Mouse (Mus musculus): ENCODE results near the gene Lhpp.

Lhpp gene

DNA sequence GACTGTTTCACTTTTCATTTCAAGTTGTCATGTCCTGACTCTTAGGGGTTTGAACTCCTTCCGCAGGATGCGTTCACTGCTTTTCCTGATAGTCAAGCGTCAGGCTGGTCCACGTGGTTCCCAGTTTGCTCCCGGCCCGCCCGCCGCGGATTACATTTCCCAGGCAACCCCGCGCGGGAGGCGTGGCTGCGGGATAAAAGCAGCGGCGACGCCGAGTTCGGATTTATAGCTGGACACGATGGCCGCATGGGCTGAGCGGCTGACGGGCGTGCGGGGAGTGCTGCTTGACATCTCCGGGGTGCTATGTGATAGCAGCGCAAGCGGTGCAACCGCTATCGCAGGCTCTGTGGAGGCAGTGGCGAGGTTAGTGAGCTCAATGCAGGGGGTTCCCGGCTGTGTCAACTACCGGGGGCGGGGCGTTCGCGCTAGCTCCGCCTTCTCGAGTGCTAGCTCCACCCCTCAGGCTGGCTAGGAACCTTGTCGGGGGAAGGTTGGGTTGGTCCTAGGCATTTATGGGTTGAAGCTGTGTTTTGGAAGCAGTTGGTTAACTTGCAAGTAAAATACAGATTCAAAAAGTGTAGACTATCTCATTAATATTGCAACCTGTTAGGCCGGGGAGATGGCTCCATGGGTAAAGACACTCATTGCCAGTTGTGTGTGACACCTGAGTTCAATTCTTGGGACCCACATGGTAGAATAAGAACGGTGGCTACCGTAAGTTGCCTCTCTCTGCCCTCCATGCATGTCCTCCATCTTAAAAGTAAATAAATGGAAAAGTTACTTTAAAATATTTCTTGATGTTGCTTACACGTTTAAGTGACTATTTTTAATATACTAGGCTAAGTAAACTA, at the start of gene Lhpp:
Gene Lhpp (plus strand): TSS at position 171 of the 851 bp plus-strand sequence.
- DNase-seq (ENCODE audit: low spot score), result peak; percentile 43

DNA sequence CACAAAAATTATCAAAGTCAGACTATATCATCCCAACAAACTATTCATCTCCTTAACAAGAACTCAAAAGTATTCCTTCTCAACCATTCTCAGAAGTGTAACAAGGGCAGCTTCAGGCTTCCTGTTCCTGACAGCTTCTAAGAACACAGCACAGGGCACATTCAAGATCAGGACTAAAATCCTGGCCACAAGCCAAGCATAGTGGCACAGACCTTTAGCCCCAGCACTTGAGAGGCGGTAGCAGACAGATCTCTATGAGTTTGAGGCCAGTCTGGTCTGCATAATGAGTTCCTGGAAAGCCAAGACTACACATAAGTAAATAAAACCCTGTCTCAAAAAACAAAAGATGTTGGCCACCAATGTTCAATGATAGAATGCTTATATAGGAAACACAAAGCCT, 44.6 kb upstream of the Lhpp start:
- DNase-seq (ENCODE audit: low spot score), result no peak

DNA sequence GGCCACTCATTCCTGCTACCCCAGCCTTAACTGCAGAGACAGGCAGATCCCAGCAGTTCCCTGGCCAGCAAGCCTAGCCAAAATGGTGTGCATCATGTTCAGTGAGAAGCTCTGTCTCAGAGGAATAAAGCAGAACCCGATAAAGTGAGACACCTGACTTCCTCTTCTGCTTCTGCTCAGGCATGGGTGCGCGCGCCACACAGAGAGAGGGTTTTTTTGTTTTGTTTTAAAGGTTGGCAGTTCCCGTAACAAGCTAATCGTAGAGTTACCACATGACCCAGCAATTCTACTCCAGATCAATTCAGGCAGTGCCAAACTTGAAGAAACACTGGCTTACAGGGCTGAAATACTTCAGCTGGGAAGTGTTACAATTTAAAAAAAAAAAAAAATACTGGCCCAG, 41.6 kb upstream of the Lhpp start:
- no peak for DNase-seq (ENCODE audit: low spot score)

DNA sequence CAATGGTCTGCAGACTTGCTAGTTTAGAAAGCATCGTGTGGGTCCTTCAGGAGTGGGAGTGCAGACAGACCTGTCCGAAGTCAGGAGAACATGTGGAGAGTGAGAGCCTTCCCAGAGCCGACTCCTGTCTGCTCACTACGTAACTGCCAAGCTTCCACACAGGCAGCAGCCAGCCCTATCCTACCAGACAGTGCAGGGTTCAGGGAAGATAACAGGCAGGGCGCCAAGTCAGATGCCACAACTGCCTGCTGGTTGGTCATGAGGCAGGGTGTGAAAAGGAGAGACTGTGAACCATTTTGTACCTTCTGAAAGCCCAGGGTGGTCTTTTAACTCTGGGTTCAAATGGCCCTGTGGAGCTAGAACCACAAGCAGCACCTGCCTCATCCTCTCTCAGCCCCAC, 40.4 kb upstream of the Lhpp start:
- no peak for DNase-seq (ENCODE audit: low spot score)

DNA sequence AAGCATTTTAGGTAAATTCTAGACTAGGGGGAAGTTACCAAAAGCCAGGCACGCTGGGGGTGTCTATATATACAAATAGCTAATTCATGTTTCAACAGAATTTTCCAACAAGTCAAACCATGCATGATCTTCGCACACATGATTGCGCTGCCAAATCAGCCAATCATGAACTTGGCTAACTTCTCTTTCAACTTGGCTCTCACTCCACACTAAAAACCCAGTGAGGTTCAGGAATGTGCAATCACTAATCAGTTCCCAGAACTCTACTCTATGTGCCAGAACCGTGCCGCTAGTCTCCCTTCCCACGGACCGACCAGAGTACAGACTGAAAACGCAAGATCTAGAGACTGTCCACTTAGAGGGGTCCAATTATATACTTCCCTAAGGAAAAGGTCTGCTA, 39.0 kb upstream of the Lhpp start:
- DNase-seq (ENCODE audit: low spot score), result no peak

DNA sequence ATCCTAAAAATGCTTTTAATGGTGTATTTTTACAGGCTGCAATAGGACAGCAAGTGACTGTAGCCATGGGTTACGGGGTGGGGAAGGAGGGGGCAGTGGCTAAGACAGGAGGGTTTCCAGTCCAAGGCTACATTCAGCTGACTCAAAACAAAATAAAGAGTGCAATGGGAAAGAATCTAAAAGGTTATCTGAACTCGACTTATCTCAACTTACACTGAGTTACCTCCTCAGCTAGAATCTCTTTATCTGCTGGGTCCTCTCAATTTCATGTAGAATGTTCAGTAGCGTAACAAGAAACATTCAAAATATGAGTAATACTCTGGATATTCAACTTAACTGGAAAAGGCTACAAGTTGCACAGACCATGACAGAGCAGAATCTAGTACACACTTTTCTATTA, 37.7 kb upstream of the Lhpp start:
- DNase-seq (ENCODE audit: low spot score), result no peak

DNA sequence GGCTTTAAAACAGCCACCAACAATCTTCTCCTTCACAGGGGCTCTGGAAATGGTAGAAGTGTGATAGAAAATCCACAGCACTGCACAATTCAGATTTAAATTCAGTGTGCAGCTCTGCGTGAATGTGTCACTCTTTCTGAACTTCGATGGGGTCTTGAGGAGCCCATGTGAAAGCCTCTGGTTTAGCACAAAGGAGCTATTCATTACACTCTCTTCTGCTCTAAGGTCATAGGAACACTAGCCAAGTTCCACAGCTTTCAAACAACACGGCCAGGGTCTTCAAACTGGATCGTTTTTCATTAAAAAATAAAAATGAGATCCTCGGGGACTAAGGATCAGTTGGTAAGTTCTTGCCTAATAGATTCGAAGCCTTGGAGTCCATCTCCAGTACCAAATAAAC, 37.2 kb upstream of the Lhpp start:
- no peak for DNase-seq (ENCODE audit: low spot score)

DNA sequence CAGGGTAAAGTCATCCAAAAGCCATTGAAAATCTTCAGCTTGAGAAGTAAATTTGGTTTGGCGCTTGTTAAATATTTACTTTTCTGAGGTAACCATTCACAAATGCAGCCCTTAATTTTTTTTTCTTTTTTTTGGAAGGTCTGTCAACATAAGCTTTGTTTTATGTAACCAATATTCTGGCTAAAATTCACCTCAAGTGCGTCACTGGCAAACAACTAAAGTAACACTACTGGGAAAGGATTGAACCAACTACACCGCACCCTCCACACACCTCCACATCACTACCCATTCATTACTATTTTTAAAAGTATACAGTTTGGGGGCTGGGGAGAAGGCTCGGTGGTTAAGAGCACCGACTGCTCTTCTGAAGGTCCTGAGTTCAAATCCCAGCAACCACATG, 35.8 kb upstream of the Lhpp start:
- no peak for DNase-seq (ENCODE audit: low spot score)

DNA sequence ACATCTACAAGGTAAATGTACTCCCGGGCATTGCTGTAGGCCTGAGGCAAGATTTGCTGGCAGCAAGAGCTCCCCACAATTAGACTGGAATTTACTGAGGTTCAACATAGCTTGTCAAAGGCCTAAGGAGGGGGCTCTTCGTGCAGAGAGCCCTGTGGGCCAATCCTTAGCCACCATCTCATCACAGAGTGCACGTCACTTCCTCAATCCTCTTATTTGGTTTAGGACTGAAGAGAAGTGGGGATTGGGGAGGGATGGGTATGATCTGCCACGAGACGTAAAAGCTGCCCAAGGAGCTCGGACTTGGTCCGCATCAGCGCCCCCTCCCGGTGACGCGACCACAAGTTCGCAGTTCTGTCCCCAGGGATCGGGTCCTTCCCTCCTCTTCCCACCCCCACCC, 34.8 kb upstream of the Lhpp start:
- peak; percentile 58 for DNase-seq (ENCODE audit: low spot score)

DNA sequence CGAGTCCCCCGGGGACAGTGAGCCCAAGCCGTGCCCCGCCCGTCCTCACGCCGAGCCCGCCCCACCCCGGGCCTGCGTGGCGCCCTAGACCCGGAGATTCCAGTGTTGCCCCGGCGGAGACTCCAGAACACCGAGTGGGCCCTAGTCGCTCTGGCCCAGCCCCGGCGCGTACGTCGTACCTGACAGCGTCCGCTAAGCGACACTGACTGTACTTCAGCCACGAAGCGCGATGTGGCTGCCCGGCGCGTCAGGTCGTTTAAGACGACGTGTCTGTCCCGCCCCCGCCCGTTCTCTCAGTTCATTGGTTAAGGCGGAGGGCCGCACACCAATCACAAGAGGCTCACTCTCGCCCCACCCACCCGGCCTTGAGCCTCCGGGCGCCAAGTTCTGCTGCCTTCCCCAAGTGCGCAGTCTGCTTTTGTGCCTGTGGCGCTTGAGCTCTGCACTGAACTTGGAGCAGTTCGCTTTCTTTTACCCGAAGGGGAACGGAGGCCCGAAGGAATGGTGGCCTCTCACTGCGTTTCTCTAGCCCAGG, 34.3 kb upstream of the Lhpp start, which contains the start of gene Oat:
Gene Oat (minus strand): TSS at position 283 of the 535 bp plus-strand sequence.
- DNase-seq (ENCODE audit: low spot score), result peak; percentile 90

DNA sequence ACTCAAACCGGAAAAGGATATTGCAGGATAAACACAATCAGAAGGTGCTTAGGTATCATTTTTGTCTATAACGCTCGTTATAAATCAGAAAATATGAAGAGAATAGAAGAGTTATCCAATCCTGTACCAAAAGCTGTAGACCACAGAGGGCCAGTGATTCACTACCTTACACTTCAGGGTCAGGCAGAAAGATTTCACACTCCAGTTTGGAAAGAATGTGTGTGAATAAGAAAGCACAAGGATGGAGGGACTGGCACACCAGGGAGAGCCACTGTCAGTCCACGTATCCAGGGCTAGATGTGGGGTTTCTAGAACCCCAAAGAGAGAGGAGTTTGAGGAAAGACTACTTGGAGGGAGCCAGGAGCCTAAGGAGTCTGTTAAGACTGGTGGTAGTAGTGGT, 33.5 kb upstream of the Lhpp start:
- no peak for DNase-seq (ENCODE audit: low spot score)

DNA sequence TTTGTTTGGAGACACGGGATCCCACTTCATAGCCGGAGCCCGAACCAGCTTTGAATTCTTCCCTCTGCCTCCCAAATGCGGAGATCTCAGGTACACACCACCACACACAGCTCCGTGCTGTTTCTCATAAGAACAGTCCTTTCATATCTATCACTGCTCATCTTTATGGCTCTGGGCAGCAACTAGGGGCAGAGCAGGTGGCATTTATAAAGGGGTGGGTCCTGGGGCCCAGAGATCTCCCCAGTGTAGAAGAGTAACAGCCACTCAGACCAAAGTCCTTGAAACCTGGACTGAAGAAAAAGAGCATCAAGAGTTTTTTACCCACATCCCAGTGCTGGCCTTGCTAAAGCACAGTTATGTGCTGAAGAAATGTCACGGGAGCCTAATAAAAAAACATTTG, 29.9 kb upstream of the Lhpp start:
- no peak for DNase-seq (ENCODE audit: low spot score)

DNA sequence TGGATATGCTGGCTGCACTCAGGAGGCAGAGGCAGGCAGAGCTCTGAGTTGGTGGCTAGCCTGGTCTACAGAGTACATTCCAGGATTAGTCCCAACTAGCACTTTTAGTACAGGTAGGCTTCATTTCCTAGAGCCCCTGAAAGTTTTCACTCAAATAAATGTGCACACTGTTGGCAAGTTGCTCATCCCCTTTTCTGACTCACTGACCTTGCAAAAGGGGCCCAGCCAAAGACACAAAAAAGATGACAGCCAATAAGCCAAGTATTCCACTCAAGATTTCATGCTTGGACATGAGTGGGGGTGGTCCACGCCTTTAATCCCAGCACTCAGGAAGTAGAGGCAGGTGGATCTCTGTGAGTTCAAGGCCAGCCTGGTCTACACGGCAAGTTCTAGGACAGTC, 29.0 kb upstream of the Lhpp start:
- DNase-seq (ENCODE audit: low spot score), result no peak

DNA sequence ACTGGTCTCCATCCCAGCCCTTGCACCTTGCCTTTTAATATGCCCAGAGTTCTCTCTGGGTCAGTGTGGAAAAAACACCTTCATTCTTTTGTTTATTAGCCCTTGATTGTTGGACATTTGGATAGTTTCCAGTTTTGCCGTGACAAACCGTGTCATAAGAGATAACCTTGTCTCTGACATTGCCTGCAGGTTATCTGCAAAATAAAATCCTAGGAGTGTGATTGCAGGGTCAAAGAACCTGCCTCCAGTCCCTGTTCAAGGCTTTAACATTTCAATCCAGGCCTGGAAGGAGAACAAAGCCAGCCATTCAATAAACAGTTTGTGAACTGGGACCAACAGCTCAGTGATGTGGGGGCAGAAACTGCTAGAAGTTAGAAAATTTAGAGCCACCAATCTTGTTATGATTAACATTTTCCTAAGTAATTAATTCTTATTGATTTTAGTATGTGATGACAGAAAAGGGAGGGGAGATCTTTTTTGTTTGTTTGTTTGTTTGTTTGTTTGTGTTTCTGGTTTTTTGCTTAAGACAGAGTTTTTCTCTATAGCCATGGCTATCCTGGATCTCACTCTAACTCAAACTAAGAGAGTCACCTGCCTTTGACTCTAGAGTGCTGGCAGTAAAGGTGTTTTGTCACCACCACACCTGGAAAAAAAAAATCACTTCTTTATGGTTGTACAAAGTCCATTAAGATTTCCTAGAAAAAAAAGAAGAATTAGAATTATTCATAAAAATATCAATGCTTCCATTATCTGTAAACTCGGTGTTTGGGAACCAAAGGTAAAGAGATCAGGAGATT, 24.5 kb upstream of the Lhpp start:
- DNase-seq (ENCODE audit: low spot score), result no peak

DNA sequence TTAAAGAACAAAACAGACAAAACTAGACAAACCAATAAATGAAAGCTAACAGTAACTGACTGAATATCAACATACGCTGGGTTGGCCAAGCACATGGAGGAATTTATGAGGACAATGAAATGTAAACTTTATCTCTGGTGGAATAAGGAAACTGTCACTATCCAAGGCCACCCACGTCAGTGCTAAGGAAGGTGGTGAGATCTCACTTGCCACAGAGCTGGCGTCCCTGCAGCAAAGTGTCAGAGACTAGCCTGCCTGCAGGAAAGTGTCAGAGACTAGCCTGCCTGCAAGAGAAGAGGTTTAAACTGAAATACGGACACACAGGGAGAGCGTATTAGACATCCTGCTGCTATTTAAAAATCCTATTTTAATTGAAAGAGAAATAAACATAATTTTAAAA, 23.3 kb upstream of the Lhpp start:
- DNase-seq (ENCODE audit: low spot score), result no peak

DNA sequence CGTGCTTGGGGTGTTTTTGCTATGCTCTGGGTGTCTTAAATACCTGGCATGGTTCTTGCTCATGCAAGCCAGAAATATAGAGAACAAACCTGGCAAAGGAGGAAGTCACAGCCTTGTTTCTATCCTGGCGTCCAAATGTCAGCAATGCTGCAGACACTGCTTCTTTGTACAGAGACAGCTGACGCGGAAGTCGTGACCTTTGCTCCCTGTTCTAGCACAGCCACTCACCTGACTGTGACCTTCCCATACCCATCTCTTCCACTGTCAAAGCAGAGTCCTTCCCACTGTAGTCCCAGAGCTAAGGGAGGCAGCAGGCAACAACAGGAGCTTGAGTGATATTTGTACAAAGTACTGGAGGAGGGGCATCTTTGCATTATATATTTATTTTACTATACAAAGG, 20.8 kb upstream of the Lhpp start:
- no peak for DNase-seq (ENCODE audit: low spot score)

DNA sequence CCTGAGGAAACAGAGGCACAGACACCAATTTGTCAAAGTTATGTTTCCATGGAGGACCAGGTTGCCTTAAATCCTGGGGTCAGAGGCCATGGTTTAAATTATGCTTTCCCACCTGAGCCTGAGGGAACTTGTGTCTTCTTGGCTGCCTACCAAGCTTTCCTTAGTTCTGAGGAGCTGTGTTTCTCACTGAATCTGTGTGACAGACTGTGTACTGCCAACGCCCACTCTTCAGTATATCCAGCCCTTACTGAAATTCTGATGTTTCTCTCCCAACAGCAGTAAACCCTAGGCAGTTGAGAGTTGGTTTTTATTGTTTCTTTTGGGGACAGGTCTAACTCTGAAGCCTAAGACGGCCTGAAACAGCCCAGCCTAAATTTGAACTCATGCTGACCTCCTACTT, 16.7 kb upstream of the Lhpp start:
- no peak for DNase-seq (ENCODE audit: low spot score)

DNA sequence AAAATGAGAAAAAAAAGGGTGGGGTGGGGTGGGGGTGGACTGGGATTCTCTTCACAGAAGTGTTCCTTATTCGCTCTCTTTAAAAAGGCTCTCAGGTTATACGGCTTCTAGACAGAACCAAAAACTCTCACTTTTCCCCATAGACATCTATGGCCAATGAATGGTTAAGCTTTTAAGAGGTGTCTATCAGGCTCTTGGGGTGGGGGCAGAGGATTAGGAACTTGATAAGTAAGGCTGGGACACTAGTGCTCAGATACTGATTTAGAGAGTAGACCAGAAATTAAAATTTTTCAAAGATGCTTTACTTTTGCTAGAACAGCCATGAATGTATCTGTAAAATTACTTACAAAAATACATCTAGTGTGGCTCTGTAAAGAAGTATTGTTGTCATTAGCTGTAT, 16.1 kb upstream of the Lhpp start:
- no peak for DNase-seq (ENCODE audit: low spot score)

DNA sequence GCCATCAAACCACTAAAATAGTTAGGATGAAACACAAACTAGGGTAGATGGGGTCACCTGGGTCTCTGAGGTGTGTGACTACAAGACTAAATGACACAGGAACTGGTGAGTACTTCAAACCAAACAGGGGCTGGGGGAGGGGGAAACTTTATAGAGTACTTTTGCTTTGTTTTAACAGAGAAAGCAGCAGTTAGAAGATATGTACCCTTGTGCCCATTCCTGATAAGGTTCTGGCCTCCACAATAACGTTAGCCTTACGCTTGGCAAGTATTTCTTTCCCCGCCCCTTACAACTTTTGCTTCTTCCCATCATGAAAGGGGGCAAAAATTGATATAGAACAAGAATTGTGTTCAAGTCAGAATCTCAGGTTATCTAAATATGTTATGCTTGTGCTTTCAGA, 14.7 kb upstream of the Lhpp start:
- no peak for DNase-seq (ENCODE audit: low spot score)

DNA sequence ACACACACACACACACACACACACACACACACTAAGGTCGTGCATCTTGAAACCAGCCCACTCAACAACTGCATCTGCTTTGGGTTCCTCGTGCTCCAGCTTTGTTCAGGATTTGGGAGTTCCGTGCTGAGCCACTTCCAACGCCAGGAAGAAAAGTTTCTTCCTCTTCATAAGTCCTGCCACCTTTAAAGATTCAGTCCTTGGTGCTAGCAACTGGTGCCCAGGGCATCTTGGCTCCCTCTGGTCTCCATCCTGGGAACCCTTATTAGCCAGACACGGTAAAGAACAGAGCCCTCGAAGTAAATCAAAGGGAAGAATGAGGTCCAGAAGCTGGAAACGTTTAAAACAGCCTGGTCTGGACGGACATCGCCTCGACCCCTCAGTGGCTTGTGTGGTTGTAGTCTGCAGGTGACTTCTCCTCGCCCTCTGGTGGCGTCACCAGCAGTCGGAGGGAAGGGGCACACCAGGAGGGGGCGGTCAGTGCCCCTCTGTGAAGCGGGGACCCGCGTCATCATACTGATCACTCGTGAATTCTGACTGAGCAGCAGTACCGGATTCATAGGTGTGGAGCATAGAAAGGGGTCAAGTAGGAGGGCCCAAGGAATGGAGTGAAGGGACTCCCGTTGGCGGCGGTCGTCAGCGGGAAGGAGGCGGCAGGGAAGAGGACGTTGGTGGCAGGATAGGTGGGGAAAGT, 13.7 kb upstream of the Lhpp start:
- DNase-seq (ENCODE audit: low spot score), result no peak

DNA sequence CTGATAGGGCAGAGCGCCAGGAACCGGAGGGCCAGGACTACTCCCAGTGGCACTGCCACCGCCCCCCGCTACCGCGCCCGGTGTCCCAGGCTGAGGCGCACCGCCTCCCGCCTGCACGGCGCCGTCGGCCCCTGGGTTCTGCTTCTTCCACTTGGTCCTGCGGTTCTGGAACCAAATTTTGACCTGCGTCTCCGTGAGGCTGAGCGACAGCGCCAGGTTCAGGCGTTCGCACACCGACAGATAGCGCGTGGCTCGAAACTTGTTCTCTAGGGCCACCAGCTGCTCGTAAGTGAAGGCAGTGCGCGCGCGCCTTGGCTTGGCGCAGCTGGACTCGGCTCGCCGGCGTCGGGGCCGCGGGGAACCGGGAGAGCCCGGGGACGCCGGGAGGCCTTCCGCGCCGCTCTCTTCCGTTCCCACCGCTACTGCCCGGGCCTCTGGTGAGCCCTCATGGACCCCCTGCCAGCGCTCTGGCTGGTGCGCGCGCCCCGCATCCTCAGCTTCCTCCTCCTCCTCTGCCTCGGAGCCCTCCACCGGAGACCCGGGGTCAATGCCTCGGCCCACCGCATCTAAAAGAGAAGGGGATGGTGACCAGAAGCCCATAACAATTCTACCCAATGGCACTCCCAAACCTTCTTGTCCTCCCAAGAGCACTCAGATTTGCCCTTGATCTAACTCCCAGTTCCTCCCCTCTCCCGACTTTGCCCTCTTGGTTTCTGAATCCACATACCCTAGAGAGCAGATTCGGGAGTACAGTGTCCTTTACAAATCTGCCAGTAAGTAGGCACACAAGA, 13.0 kb upstream of the Lhpp start:
- DNase-seq (ENCODE audit: low spot score), result no peak
